Mouse (Mus musculus): ENCODE measurements around the gene Sp2.

DNA sequence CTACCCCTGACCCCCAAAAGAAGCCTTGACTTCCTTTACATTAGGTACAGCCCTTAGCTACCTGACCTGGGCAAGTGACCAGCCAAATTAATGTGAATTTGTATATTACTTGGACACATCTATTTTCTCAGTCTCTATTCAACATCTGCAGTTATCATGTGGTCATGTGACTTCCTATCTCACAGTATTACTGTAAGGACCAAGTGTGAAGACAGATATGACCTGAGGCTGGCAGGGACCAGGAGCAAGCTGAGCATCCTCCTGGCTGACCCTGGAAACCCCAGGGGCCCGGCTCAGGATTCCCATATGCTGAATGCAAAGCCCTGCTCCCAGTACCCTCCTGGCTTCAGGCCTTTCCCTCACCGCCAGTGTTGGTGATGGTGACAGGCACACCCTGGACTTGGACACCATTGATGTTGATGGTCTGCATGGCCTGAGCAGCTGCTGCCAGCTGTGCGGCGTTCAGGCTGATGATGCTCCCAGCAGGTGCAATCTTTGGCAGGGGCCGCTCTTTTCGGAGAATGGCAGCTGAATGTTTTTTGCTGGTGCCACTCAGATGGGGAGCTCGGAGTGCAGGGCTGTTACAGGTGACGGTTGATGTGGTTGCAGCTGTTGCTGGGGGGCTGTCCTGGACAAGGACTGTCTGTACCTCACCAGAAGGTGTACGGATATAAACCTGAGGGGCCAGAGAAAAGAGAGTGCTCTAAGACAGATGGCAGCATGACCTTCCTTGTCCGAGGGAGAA, 25.5 kb downstream of the Sp2 start:
- no peak for TF ChIP-seq HCFC1 (IDR thresholded peaks at IDR 0.05; ENCODE audit: borderline replicate concordance, insufficient read depth, low read length)
- TF ChIP-seq CHD2 (IDR thresholded peaks at IDR 0.05; ENCODE audit: low read depth, low read length) = no peak

Data from ES-E14 (cell line).